Mouse (Mus musculus): ENCODE measurements around the gene Cel. TPM values are rescaled to one million over a fixed set of nuclear protein-coding genes. Genes with fewer than 3 reads are reported as not detected.

Cel gene
- total and polyA plus RNA-seq, 2 experiments from 2014 or later: not detected

GRCm38 (mm10) chr2:28524406-28524805 lies 38.8 kb downstream of the Cel start:
- Histone ChIP-seq H3K9ac (replicated peaks; ENCODE audit: low read length, poor library complexity, severe bottlenecking) (no peak overlapping the region), H3K4me1 (ENCODE audit: insufficient read depth, low read length) (peaks cover 26% of the 10 kb centered on the region; the same call in 1 of the 2 replicates), H3K36me3 (ENCODE audit: insufficient read depth, low read length) (peaks cover 19% of the 10 kb centered on the region), H3K27ac (ENCODE audit: low read depth, low read length) (0 out of 2 replicates have a peak overlapping the region, but pooled peaks have one; percentile 48), H3K4me2 (ENCODE audit: low read depth, low read length, poor library complexity, severe bottlenecking) (no peak overlapping the region), H3K4me3 (ENCODE audit: low read depth, low read length) (no peak overlapping the region), H3K9me3 (ENCODE audit: low read length) (no peaks in the 10 kb centered on the region), H3K27me3 (ENCODE audit: insufficient read depth, low read length) (no peaks in the 10 kb centered on the region)
- no peak for DNase-seq (ENCODE audit: low spot score)
- ATAC-seq (ENCODE audit: low FRiP score): no peak
- no peak for TF ChIP-seq CTCF (IDR thresholded peaks at IDR 0.05)
- WGBS: 80% methylated on average over 10 of the region's 10 CpGs

GRCm38 (mm10) chr2:28523643-28524117 lies 39.5 kb downstream of the Cel start:
- 4% methylated on average over 5 of the region's 5 CpGs for WGBS
- no peaks in the 10 kb centered on the region for H3K9me3 ChIP-seq (ENCODE audit: low read length)
- H3K27ac ChIP-seq (ENCODE audit: low read depth, low read length): peak overlapping the region; percentile 63; the same call in 1 of the 2 replicates
- H3K36me3 ChIP-seq (ENCODE audit: insufficient read depth, low read length): peaks cover 19% of the 10 kb centered on the region
- peaks cover 26% of the 10 kb centered on the region; the same call in 1 of the 2 replicates for H3K4me1 ChIP-seq (ENCODE audit: insufficient read depth, low read length)
- no peaks in the 10 kb centered on the region for H3K27me3 ChIP-seq (ENCODE audit: insufficient read depth, low read length)
- no peak overlapping the region for H3K4me3 ChIP-seq (ENCODE audit: low read depth, low read length)
- ATAC-seq (ENCODE audit: low FRiP score) (peak; percentile 67), DNase-seq (ENCODE audit: low spot score) (peak; percentile 92)
- no peak overlapping the region for H3K4me2 ChIP-seq (ENCODE audit: low read depth, low read length, poor library complexity, severe bottlenecking)
- H3K9ac ChIP-seq (replicated peaks; ENCODE audit: low read length, poor library complexity, severe bottlenecking): no peak overlapping the region
- no peak for TF ChIP-seq CTCF (IDR thresholded peaks at IDR 0.05)

GRCm38 (mm10) chr2:28522166-28522565 lies 41.0 kb downstream of the Cel start:
- H3K27me3 ChIP-seq (ENCODE audit: insufficient read depth, low read length): no peaks in the 10 kb centered on the region
- no peak for ATAC-seq (ENCODE audit: low FRiP score)
- no peak overlapping the region for H3K9ac ChIP-seq (replicated peaks; ENCODE audit: low read length, poor library complexity, severe bottlenecking)
- H3K4me3 ChIP-seq (ENCODE audit: low read depth, low read length): no peak overlapping the region
- TF ChIP-seq CTCF (IDR thresholded peaks at IDR 0.05): no peak
- H3K36me3 ChIP-seq (ENCODE audit: insufficient read depth, low read length): peaks cover 15% of the 10 kb centered on the region
- no peak overlapping the region for H3K4me2 ChIP-seq (ENCODE audit: low read depth, low read length, poor library complexity, severe bottlenecking)
- peak overlapping the region; percentile 62 for H3K27ac ChIP-seq (ENCODE audit: low read depth, low read length)
- WGBS: 81% methylated on average over 4 of the region's 4 CpGs
- no peaks in the 10 kb centered on the region for H3K9me3 ChIP-seq (ENCODE audit: low read length)
- peaks cover 30% of the 10 kb centered on the region for H3K4me1 ChIP-seq (ENCODE audit: insufficient read depth, low read length)
- no peak for DNase-seq (ENCODE audit: low spot score)

- ATAC-seq (ENCODE audit: low FRiP score) (peak; percentile 47), DNase-seq (ENCODE audit: low spot score) (peak; percentile 71)
- 72% methylated on average over 6 of the region's 6 CpGs for WGBS
- Histone ChIP-seq H3K36me3 (ENCODE audit: insufficient read depth, low read length) (peaks cover 13% of the 10 kb centered on the region), H3K27ac (ENCODE audit: low read depth, low read length) (peak overlapping the region; percentile 62), H3K27me3 (ENCODE audit: insufficient read depth, low read length) (no peaks in the 10 kb centered on the region), H3K4me2 (ENCODE audit: low read depth, low read length, poor library complexity, severe bottlenecking) (no peak overlapping the region), H3K9ac (replicated peaks; ENCODE audit: low read length, poor library complexity, severe bottlenecking) (no peak overlapping the region), H3K4me1 (ENCODE audit: insufficient read depth, low read length) (peaks cover 30% of the 10 kb centered on the region), H3K4me3 (ENCODE audit: low read depth, low read length) (no peak overlapping the region), H3K9me3 (ENCODE audit: low read length) (no peaks in the 10 kb centered on the region)
- TF ChIP-seq CTCF (IDR thresholded peaks at IDR 0.05): no peak
Observed at GRCm38 (mm10) chr2:28521571-28522151, 41.5 kb downstream of the Cel start.

GRCm38 (mm10) chr2:28520581-28520980 lies 42.6 kb downstream of the Cel start:
- H3K4me1 ChIP-seq (ENCODE audit: insufficient read depth, low read length): peaks cover 32% of the 10 kb centered on the region

GRCm38 (mm10) chr2:28518231-28518630 lies 45.0 kb downstream of the Cel start:
- Histone ChIP-seq H3K36me3 (ENCODE audit: insufficient read depth, low read length) (peaks cover 10% of the 10 kb centered on the region; the same call in 1 of the 2 replicates), H3K27me3 (ENCODE audit: insufficient read depth, low read length) (no peaks in the 10 kb centered on the region), H3K9me3 (ENCODE audit: low read length) (no peaks in the 10 kb centered on the region), H3K4me1 (ENCODE audit: insufficient read depth, low read length) (peaks cover 32% of the 10 kb centered on the region), H3K9ac (replicated peaks; ENCODE audit: low read length, poor library complexity, severe bottlenecking) (peak overlapping the region; percentile 15; the same call in 1 of the 2 replicates), H3K4me2 (ENCODE audit: low read depth, low read length, poor library complexity, severe bottlenecking) (peak overlapping the region; percentile 13), H3K4me3 (ENCODE audit: low read depth, low read length) (no peak overlapping the region), H3K27ac (ENCODE audit: low read depth, low read length) (peak overlapping the region; percentile 67)
- no peak for TF ChIP-seq CTCF (IDR thresholded peaks at IDR 0.05)
- peak; percentile 70 for DNase-seq (ENCODE audit: low spot score)
- WGBS: 0% methylated on average over 2 of the region's 2 CpGs
- ATAC-seq (ENCODE audit: low FRiP score): peak; percentile 28; the same call in 1 of the 2 replicates

More at GRCm38 (mm10) chr2:28520581-28520980, 42.6 kb downstream of the Cel start:
- no peak overlapping the region for H3K4me2 ChIP-seq (ENCODE audit: low read depth, low read length, poor library complexity, severe bottlenecking)
- peak overlapping the region; percentile 44; the same call in 1 of the 2 replicates for H3K9ac ChIP-seq (replicated peaks; ENCODE audit: low read length, poor library complexity, severe bottlenecking)
- H3K36me3 ChIP-seq (ENCODE audit: insufficient read depth, low read length): peaks cover 10% of the 10 kb centered on the region; the same call in 1 of the 2 replicates
- 59% methylated on average over 5 of the region's 5 CpGs for WGBS
- DNase-seq (ENCODE audit: low spot score) (no peak), ATAC-seq (ENCODE audit: low FRiP score) (no peak)
- H3K27ac ChIP-seq (ENCODE audit: low read depth, low read length): no peak overlapping the region
- H3K4me3 ChIP-seq (ENCODE audit: low read depth, low read length): no peak overlapping the region
- H3K9me3 ChIP-seq (ENCODE audit: low read length): no peaks in the 10 kb centered on the region
- no peaks in the 10 kb centered on the region for H3K27me3 ChIP-seq (ENCODE audit: insufficient read depth, low read length)
- no peak for TF ChIP-seq CTCF (IDR thresholded peaks at IDR 0.05)

Data from midbrain, postnatal 0 days (tissue).